Mouse (Mus musculus) urinary bladder, postnatal 36 days (tissue): Measurements from ENCODE around the gene Naa40.

Experiments
- DNase-seq, 2 experiments: peaks; one replicate each; pipeline ENCODE4 v3.0.0; 2022; ENCODE audit warnings: low spot score in 2 of 2, mixed read lengths in 1 of 2

Naa40 gene

GRCm38 (mm10) chr19:7240782-7241690, at the start of gene Naa40:
Gene Naa40, minus strand, starts transcription at chr19:7241183.
- peak; percentile 83 to 90 for DNase-seq

- DNase-seq: peak; percentile 47 to 51
Observed at GRCm38 (mm10) chr19:7289767-7290166, 48.8 kb upstream of the Naa40 start.

- DNase-seq: no peak
Observed at GRCm38 (mm10) chr19:7288288-7288687, 47.3 kb upstream of the Naa40 start.

DNA sequence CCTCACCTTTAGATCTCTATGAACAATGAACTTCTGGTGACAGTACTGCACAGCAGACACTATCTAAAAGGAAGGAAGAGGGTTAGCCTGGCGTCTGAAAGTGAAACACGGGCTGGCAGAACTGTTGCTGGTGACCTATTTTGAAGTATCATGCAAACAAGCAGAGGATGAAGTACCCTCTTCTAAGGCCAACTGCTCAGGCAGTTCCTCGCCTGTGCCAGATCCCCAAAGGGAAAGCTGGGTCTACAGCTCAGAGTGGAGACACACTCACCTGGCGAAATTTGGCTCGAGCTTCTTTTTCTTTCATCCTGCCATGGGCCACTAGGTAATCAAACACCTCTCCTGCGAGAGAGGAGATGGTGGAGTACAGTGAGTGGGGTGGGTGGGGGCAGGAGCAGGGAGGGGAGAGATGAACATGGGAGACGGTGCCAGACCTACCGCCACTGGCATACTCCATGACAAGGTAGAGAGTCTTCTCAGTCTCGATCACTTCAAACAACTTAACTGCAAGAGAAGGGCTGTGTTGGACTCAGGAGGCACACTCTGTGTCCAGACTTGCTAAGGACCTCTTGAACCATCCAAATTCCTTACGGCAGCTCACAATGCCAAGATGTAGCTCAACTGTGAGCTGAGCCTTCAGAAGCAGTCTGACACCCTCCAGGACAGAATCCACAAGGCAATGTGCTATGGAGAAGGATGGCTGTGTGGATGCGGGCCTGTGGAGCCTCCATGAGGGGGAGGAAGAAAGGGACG, 45.8 kb upstream of the Naa40 start:
- DNase-seq: no peak

DNA sequence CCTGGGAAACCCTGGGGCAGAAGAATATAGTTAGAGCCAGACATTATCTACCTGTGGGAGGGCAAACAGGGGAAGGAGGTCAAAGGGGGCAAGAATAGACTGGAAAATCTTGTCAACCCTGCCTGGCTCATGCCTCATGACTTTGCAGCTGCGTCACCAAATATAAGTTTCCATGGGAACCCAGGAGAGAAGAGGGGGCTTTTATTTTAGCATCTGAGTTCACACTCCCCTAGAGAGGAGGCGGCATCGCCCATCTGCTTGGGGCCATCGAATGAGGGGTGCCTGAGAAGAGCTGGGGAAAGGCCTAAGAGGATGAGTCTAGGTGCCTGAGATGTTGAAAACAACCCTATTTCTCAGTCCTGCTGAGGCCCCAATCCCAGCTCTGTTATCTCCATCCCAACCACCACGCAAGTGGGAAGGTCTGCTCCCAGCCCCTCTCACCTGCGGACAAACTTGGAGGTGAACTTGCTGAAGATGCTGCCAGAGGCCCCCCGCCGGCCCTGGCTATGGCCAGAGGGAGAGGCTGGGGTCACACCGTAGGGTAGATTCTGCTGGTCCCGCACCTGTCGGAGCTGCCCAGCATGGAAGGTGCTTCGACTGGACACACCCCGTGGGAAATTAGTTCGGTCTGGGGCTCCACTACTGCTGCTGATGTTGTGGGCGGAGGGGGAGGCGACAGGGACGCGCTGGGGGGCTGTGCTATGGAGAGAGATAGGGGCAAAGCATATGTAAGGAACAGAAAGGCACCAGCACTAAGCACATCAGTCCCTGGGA, 39.8 kb upstream of the Naa40 start:
- no peak for DNase-seq

DNA sequence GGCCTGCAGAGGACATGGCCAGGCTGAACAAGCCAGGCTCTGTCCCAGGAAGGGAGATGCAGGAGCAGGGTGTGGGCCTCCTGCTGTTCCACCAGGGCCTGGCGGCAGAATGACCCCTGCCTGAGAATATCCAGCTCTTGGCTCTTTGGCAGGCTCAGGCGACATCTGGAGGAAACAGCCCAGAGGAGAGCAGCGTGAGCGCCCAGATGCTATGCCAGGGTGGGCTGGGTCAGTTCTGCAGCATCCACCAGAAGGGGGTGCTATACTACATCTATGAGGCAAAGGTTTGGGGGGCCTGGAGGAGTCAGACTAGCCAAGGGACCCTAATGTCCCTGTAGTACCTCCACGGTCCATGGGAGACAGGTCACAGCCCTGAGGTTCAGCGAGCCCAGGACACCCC, 38.1 kb upstream of the Naa40 start:
- DNase-seq: no peak

DNA sequence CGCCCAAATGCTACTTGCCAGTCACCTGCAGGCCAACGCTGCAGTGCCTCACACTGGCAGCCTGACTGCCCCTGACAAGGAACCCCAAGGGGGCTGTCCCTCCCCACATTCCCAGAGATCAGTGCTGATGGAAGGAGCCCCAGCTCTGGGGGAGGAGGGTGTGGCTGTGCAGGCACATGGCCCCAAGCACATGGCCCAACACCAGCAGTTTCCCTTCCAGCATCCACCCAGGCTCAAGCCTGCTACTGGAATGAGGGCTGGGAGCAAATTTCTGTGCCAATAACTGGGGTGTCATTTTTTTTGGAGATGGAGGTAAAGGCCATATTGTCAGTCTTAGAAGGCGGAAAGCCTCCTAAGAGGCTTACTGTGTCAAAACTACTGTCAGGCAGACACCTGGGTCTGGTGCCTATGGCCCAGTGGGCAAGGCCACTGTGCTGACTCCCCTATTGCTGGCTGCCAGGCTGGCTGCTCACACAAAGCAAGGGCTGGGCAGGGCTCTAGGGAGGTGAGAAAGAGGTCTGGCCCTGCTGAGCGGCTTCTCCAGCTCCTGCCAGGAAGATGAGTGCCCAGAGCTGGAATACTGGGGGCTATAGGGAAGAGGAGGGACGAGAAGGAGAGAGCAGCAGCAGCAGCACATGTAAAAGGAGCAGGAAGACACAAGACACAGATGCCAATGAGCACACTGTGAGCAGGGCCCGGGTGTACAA, 37.4 kb upstream of the Naa40 start:
- no peak for DNase-seq

DNA sequence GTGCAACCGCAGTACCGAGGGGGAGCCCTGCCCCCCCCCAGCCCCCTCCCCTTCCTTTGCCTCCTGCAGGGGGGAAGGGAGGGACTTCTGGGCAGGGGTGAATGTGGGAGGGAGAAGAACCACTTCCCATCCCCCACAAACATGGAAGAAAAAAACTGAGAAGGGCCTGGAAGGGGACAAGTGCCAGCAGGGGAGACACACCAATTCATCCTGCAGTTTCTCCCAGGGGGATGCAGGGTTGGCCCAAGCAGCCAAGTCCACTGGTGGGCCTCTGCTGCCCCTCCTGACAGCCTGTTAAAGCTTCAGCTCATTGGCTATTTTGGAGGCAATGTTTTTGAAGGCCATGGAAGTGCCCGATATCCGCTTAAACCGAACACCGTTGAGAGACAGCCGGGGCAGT, 35.8 kb upstream of the Naa40 start:
- no peak for DNase-seq

DNA sequence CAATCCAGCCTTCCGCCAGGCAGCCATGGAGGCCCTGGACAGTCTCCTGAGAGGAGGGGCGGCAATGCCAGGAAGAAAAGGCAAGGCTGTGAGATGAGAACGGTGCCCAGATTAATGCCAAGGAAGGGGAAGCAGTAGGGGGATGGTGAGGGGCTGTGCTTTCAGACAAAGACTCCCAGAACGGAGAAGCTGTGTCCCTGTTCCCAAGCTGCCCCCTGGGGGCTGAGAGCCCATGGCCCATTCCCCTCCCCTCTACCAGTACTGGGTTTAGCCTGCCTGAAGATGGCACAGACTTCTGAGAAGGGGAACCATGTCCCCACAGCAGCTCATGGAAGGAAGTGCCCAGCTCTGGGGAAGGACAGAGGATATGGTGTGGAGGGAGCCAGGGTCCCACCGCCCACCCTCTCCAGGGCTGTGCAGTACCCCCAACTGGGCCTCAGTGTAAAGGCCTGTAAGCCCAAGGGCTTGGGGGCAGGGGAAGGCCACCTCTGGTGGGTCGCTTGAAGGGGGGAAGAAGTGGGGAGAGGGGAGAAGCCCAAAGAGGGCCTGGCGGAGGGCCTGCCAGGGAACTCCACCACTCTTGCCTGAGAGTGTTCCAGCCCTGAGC, 35.2 kb upstream of the Naa40 start:
- no peak for DNase-seq

- no peak for DNase-seq
Observed at GRCm38 (mm10) chr19:7275131-7275789, 34.3 kb upstream of the Naa40 start.

DNA sequence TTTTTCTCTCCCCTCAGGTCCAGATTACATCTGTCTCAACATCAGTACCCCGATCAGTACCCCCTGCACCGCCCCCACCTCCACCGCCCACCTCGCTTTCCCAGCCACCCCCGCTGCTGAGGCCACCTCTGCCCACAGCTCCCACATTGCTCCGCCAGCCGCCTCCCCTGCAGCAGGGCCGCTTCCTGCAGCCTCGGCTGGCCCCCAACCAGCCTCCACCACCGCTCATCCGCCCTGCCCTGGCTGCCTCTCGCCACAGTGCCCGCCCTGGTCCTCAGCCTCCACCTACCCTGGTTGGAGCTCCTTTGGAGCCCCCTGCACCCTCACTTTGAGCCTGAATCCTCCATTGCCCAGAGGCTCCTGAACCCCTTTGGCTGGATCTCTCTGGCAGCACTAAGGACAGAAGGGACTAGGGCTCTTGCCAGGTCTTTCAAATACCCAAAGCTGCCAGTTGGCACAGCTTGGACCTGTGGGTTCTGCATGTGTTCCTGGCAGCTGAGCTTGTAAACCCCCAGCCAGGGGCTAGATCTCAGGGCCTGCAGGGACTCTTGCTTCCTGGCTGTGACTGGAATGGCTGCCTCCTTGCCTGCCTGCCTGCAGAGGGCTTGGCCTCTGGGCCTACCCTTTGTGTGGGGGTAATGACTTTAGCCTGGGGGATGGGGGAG, 33.5 kb upstream of the Naa40 start:
- peak in 1 of 2 experiments; percentile 52 for DNase-seq

GRCm38 (mm10) chr19:7273486-7273885, 32.5 kb upstream of the Naa40 start:
- no peak for DNase-seq

- DNase-seq: no peak
Observed at GRCm38 (mm10) chr19:7269290-7270044, 28.5 kb upstream of the Naa40 start.

DNA sequence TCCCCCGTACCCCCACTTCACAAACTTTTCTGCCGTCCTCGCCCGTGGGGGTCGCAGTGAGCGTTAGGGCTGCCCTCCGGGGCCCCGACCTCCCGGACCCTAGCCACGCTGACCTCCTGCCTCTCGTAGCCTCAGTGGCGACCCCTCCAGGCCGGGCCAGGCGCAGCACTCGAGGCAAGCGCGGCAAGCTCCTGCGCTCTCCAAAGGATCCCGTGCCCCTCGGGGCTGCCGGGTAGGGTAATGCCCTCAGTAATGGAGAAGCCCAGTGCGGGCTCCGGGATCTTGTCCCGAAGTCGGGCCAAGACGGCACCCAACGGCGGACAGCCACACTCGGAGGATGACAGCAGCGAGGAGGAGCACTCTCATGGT, 27.7 kb upstream of the Naa40 start:
- DNase-seq: peak; percentile 60 to 69

DNA sequence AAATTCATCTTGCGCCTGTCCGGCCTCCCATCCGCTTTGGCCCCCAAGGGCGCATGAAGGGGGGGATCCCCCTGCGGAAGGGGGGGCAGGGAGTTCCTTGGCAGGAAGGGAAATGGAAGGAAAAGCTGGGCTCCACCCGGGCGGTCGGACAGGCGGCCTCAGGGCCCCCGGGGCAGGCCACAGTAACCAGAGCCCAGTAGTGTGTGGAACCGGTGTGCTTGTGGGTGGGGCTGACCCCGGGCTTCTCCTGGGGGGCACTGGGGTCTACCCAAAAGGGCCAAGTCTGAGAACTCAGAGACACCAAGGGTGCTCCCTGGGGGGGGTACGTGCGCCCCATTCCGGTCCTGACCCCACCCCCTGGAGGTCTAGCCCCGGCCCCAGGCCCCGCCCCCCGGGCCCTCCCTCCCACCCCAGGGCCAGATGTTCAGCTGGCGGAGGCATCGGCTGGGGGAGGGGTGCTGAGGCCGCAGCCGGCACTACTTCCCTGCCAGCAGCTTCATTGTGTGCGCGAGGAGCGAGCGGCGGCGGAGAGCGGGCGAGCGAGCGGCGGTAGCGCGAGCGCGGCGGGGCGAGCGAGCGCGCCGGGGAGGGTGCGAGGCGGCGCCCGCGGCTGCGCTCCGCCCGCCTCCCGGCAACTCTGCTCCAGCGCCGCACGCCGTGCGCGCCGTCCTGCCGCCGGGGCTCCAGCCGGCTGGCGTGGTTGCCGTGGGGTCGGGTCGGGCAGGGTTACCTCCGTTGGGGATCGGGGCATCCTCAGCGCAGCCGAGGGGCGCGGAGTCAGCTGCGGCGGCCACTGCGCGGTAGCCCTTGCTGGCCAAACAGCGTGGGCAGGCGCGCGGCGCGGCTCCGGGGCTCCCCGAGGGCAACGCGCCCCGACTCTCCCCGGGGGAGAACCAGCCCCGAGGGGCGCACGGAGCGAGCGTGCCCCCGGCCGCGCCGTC, 27.1 kb upstream of the Naa40 start:
- peak; percentile 58 to 76 for DNase-seq

DNA sequence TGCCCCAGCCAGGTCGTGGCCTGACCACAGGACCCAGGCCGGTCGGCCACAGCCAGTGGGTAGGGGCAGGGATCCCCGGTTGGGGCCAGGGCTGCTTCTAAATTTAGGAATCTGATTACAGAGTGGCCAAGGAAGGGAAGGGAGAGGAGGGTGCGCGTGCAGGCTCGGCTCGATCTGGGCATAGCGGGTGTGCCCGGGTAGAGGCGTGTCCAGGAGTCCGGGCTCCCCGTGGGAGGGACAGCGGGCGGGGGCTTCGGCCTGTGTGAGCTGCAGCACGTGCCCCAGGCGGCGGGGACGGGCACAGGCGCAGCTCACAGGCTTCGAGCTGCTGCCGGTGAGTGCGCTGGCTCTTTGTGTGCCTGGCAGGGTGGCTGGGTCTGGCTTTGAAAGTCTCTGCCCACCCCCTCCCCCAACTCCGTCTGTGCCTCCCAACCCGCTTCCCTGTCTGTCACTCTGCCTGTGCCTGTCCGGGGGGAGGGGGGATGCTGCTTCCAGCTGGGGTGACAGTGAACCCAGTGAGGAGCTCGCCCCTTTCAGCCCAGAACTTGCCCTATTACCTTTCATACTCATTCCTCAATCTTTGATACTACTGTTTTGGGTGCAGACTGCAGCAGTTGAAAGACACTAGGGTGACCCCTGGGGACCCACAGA, 26.2 kb upstream of the Naa40 start, which contains the start of gene Rcor2:
Gene Rcor2 (plus strand): TSS at position 235 of the 651 bp plus-strand sequence.
- DNase-seq: peak; percentile 53 to 78

GRCm38 (mm10) chr19:7266421-7266831, 25.4 kb upstream of the Naa40 start:
- DNase-seq: no peak
